Mouse (Mus musculus) adrenal gland, postnatal 36 days (tissue): ENCODE results near the gene Rpa1. TPM values are rescaled to one million over a fixed set of nuclear protein-coding genes. Genes with fewer than 3 reads are reported as not detected.
"Not testable (repeated sequence)": the region's sequence is repeated elsewhere in the genome, so short reads cannot be mapped to it uniquely, and the experiment has no call there.

Source experiments
- DNase-seq, 2 experiments: peaks; one replicate each; pipeline ENCODE4 v3.0.0; 2021; ENCODE audit warnings: mixed read lengths in 1 of 2
- long read RNA-seq, 2 experiments: library from polyadenylated mRNA; stranded (forward); transcript quantifications; one replicate each; pipeline ENCODE4 v2.0.0; 2021; ENCODE audit warnings: borderline sequencing depth in 2 of 2
- total RNA-seq, 2 experiments: library from RNA; stranded (reverse); gene quantifications; 2 replicates each; pipeline ENCODE4 v1.2.3; 2021

The Rpa1 gene
- total RNA-seq: 10 to 100 TPM; 51.3 to 56.1 TPM
- long read RNA-seq, experiment 1, full-length matches to known transcripts: 37 of 62 reads
- long read RNA-seq, experiment 1, partial matches to known transcripts: 22 of 62 reads
- long read RNA-seq, experiment 1, other reads (novel, unspliced or antisense): 3 of 62 reads
- long read RNA-seq, experiment 2, full-length matches to known transcripts: 8 of 14 reads
- long read RNA-seq, experiment 2, partial matches to known transcripts: 5 of 14 reads
- long read RNA-seq, experiment 2, other reads (novel, unspliced or antisense): 1 of 14 reads

- peak; percentile 97 for DNase-seq
These were observed at the start of gene Rpa1, which contains the start of gene Smyd4 for GRCm38 (mm10) chr11:75348199-75348889. TSS of gene Rpa1 (minus strand) at chr11:75348324. TSS of gene Smyd4 (plus strand) at chr11:75348433.

GRCm38 (mm10) chr11:75397452-75397851 is 49.3 kb upstream of the Rpa1 start:
- no peak for DNase-seq

- no peak for DNase-seq
These were observed 47.5 kb upstream of the Rpa1 start for GRCm38 (mm10) chr11:75395611-75396010.

GRCm38 (mm10) chr11:75383529-75383928 is 35.4 kb upstream of the Rpa1 start:
- peak; percentile 33 to 34 for DNase-seq

- DNase-seq: not testable (repeated sequence)
These were observed 30.7 kb upstream of the Rpa1 start for GRCm38 (mm10) chr11:75378786-75379185.

- no peak for DNase-seq
These were observed 29.0 kb upstream of the Rpa1 start for GRCm38 (mm10) chr11:75377125-75377524.

- no peak for DNase-seq
These were observed 7.4 kb upstream of the Rpa1 start for GRCm38 (mm10) chr11:75355475-75355874.

- DNase-seq: no peak
These were observed 3.1 kb upstream of the Rpa1 start for GRCm38 (mm10) chr11:75351225-75351624.

GRCm38 (mm10) chr11:75348890-75349261 is 752 bp upstream of the Rpa1 start:
- DNase-seq: no peak

GRCm38 (mm10) chr11:75347596-75347995 is 528 bp downstream of the Rpa1 start:
- no peak for DNase-seq

- DNase-seq: no peak
These were observed 937 bp downstream of the Rpa1 start for GRCm38 (mm10) chr11:75347188-75347585.

- no peak for DNase-seq
These were observed 1.5 kb downstream of the Rpa1 start for GRCm38 (mm10) chr11:75346556-75347187.

GRCm38 (mm10) chr11:75344716-75345115 is 3.4 kb downstream of the Rpa1 start:
- DNase-seq: no peak

GRCm38 (mm10) chr11:75344163-75344562 is 4.0 kb downstream of the Rpa1 start:
- no peak for DNase-seq

- no peak for DNase-seq
These were observed 5.0 kb downstream of the Rpa1 start for GRCm38 (mm10) chr11:75343096-75343495.

GRCm38 (mm10) chr11:75340698-75341345 is 7.3 kb downstream of the Rpa1 start:
- DNase-seq: no peak

GRCm38 (mm10) chr11:75340076-75340475 is 8.0 kb downstream of the Rpa1 start:
- no peak for DNase-seq

GRCm38 (mm10) chr11:75337246-75337645 is 10.9 kb downstream of the Rpa1 start:
- no peak for DNase-seq

GRCm38 (mm10) chr11:75336676-75337075 is 11.4 kb downstream of the Rpa1 start:
- no peak for DNase-seq

GRCm38 (mm10) chr11:75325969-75326311 is 22.2 kb downstream of the Rpa1 start:
- DNase-seq: no peak

GRCm38 (mm10) chr11:75325116-75325968 is 22.8 kb downstream of the Rpa1 start:
- DNase-seq: no peak

- no peak for DNase-seq
These were observed 23.7 kb downstream of the Rpa1 start for GRCm38 (mm10) chr11:75324433-75324832.
